Mouse (Mus musculus) CH12.LX (cell line): Measurements from ENCODE around the gene Gm5741. TPM values are rescaled to one million over a fixed set of nuclear protein-coding genes. Genes with fewer than 3 reads are reported as not detected.

Source experiments
- DNase-seq: peaks from one replicate; pipeline ENCODE4 v3.0.0-alpha.2; 2013; ENCODE audit errors: extremely low read depth
- H3K27ac ChIP-seq: 2 replicates; pipeline ENCODE4 v1.5.1; 2012; ENCODE audit warnings: low read depth, mild to moderate bottlenecking, control low read depth, moderate library complexity; ENCODE audit not compliant: insufficient read depth
- H3K27me3 ChIP-seq: replicated peaks from 2 replicates; pipeline ENCODE3; 2012; ENCODE audit warnings: inconsistent platforms
- H3K36me3 ChIP-seq, 2 experiments: replicated peaks in 1 of 2; 2 replicates each; pipeline versions ENCODE3 to v1.6.1; 2012; ENCODE audit warnings: inconsistent platforms in 1 of 2, low read length in 1 of 2, mild to moderate bottlenecking in 1 of 2, mixed read lengths in 1 of 2, moderate library complexity in 1 of 2; ENCODE audit not compliant: control insufficient read depth in 1 of 2, insufficient read depth in 1 of 2
- H3K4me1 ChIP-seq, 2 experiments: 2 replicates each; pipeline ENCODE4 v1.6.1; 2012; ENCODE audit warnings: inconsistent platforms in 1 of 2, moderate library complexity in 1 of 2; ENCODE audit not compliant: insufficient read depth in 2 of 2, control insufficient read depth in 1 of 2
- H3K4me2 ChIP-seq: 2 replicates; pipeline ENCODE4 v1.6.1; 2012; ENCODE audit warnings: low read depth, mild to moderate bottlenecking, control low read depth; ENCODE audit not compliant: poor library complexity, insufficient read depth, severe bottlenecking
- H3K4me3 ChIP-seq, 3 experiments: fragments of 150-350 bp in 1 of 3; sonication (generic) in 1 of 3; replicated peaks in 1 of 3; 2 replicates each; pipeline versions ENCODE3 to v1.5.1; 2011 to 2012; ENCODE audit warnings: low read depth in 2 of 3, low read length in 2 of 3, mild to moderate bottlenecking in 2 of 3, moderate library complexity in 2 of 3, control low read depth in 1 of 3, improper control_type of control experiment in 1 of 3, inconsistent platforms in 1 of 3, mixed read lengths in 1 of 3; ENCODE audit not compliant: poor library complexity in 1 of 3
- H3K79me2 ChIP-seq: replicated peaks from 2 replicates; pipeline ENCODE4 v1.6.1; 2012; ENCODE audit warnings: mild to moderate bottlenecking, moderate library complexity; ENCODE audit not compliant: control insufficient read depth, poor library complexity, insufficient read depth, severe bottlenecking; ENCODE audit errors: extremely low read depth
- H3K9ac ChIP-seq: 2 replicates; pipeline ENCODE4 v1.6.1; 2012; ENCODE audit warnings: low read depth, mild to moderate bottlenecking, control low read depth, moderate library complexity; ENCODE audit not compliant: insufficient read depth
- H3K9me3 ChIP-seq: replicated peaks from 2 replicates; pipeline ENCODE3; 2012; ENCODE audit warnings: low read length, inconsistent platforms, mixed read lengths
- BHLHE40 ChIP-seq: IDR thresholded peaks from 2 replicates; pipeline ENCODE4 v1.6.1; 2011; ENCODE audit warnings: mild to moderate bottlenecking, low read depth, low read length, improper control_type of control experiment
- CHD1 ChIP-seq: IDR thresholded peaks from 2 replicates; pipeline ENCODE4 v1.6.1; 2012; ENCODE audit warnings: low read depth, low read length, improper control_type of control experiment, inconsistent platforms
- CHD2 ChIP-seq: IDR thresholded peaks from 2 replicates; pipeline ENCODE4 v1.6.1; 2011; ENCODE audit warnings: low read length, improper control_type of control experiment
- CTCF ChIP-seq, 2 experiments: IDR thresholded peaks in 1 of 2; conservative IDR thresholded peaks in 1 of 2; 2 replicates each; pipeline ENCODE4 v1.5.1; 2011 to 2012; ENCODE audit warnings: low read depth in 2 of 2, low read length in 2 of 2, improper control_type of control experiment in 1 of 2, inconsistent platforms in 1 of 2, mild to moderate bottlenecking in 1 of 2, moderate library complexity in 1 of 2
- E2F4 ChIP-seq: IDR thresholded peaks from 2 replicates; pipeline ENCODE4 v1.6.1; 2011; ENCODE audit warnings: low read depth, low read length, improper control_type of control experiment; ENCODE audit not compliant: insufficient replicate concordance
- ELF1 ChIP-seq: IDR thresholded peaks from 2 replicates; pipeline ENCODE4 v1.6.1; 2014; ENCODE audit warnings: low read depth, mild to moderate bottlenecking, inconsistent platforms, low read length, improper control_type of control experiment
- EP300 ChIP-seq: IDR thresholded peaks from 2 replicates; pipeline ENCODE4 v1.6.1; 2011; ENCODE audit warnings: low read length, improper control_type of control experiment
- ETS1 ChIP-seq: conservative IDR thresholded peaks from 2 replicates; pipeline ENCODE4 v1.6.1; 2012; ENCODE audit warnings: low read depth, mild to moderate bottlenecking, inconsistent platforms, low read length, improper control_type of control experiment, moderate library complexity
- GABPA ChIP-seq: IDR thresholded peaks from 2 replicates; pipeline ENCODE4 v1.6.1; 2012; ENCODE audit warnings: low read depth, low read length, improper control_type of control experiment, inconsistent platforms; ENCODE audit not compliant: insufficient replicate concordance
- HCFC1 ChIP-seq: IDR thresholded peaks from 2 replicates; pipeline ENCODE4 v1.6.1; 2012; ENCODE audit warnings: low read depth, mild to moderate bottlenecking, inconsistent platforms, low read length, improper control_type of control experiment
- IRF4 ChIP-seq: IDR thresholded peaks from 2 replicates; pipeline ENCODE4 v1.6.1; 2014; ENCODE audit warnings: low read depth, mild to moderate bottlenecking, inconsistent platforms, low read length, improper control_type of control experiment
- JUN ChIP-seq: IDR thresholded peaks from 2 replicates; pipeline ENCODE4 v1.6.1; 2011; ENCODE audit warnings: low read depth, mild to moderate bottlenecking, low read length, improper control_type of control experiment, moderate library complexity; ENCODE audit not compliant: insufficient read depth
- JUND ChIP-seq: conservative IDR thresholded peaks from 2 replicates; pipeline ENCODE4 v1.6.1; 2011; ENCODE audit warnings: low read depth, low read length, improper control_type of control experiment
- KAT2A ChIP-seq: IDR thresholded peaks from 2 replicates; pipeline ENCODE4 v1.6.1; 2012; ENCODE audit warnings: low read length, improper control_type of control experiment, inconsistent platforms; ENCODE audit not compliant: insufficient replicate concordance
- MAFK ChIP-seq: IDR thresholded peaks from 2 replicates; pipeline ENCODE4 v1.6.1; 2011; ENCODE audit warnings: low read length, improper control_type of control experiment; ENCODE audit not compliant: insufficient replicate concordance
- MAX ChIP-seq: IDR thresholded peaks from 2 replicates; pipeline ENCODE4 v1.6.1; 2011; ENCODE audit warnings: low read length, improper control_type of control experiment
- MAZ ChIP-seq: IDR thresholded peaks from 2 replicates; pipeline ENCODE4 v1.6.1; 2012; ENCODE audit warnings: low read depth, mild to moderate bottlenecking, inconsistent platforms, low read length, improper control_type of control experiment, moderate library complexity
- MEF2A ChIP-seq: IDR thresholded peaks from 2 replicates; pipeline ENCODE4 v1.6.1; 2014; ENCODE audit warnings: low read depth, mild to moderate bottlenecking, inconsistent platforms, low read length, improper control_type of control experiment, borderline replicate concordance
- MXI1 ChIP-seq: IDR thresholded peaks from 2 replicates; pipeline ENCODE4 v1.6.1; 2011; ENCODE audit warnings: mild to moderate bottlenecking, low read depth, low read length, improper control_type of control experiment
- MYC ChIP-seq: IDR thresholded peaks from 2 replicates; pipeline ENCODE4 v1.6.1; 2011; ENCODE audit warnings: low read depth, mild to moderate bottlenecking, improper control_type of control experiment, low read length
- NELFE ChIP-seq: IDR thresholded peaks from 2 replicates; pipeline ENCODE4 v1.6.1; 2011; ENCODE audit warnings: low read depth, low read length, improper control_type of control experiment
- NRF1 ChIP-seq: IDR thresholded peaks from 2 replicates; pipeline ENCODE4 v1.6.1; 2014; ENCODE audit warnings: low read depth, mild to moderate bottlenecking, inconsistent platforms, low read length, improper control_type of control experiment, moderate library complexity
- PAX5 ChIP-seq: IDR thresholded peaks from 2 replicates; pipeline ENCODE4 v1.6.1; 2012; ENCODE audit warnings: low read length, inconsistent platforms, mixed read lengths
- POLR2A ChIP-seq: IDR thresholded peaks from 2 replicates; pipeline ENCODE4 v1.6.1; 2011; ENCODE audit warnings: low read depth, mild to moderate bottlenecking, improper control_type of control experiment, low read length
- POLR2AphosphoS2 ChIP-seq: IDR thresholded peaks from 2 replicates; pipeline ENCODE4 v1.6.1; 2011; ENCODE audit warnings: low read depth, low read length, improper control_type of control experiment
- RAD21 ChIP-seq: IDR thresholded peaks from 2 replicates; pipeline ENCODE4 v1.6.1; 2011; ENCODE audit warnings: low read depth, mild to moderate bottlenecking, low read length, improper control_type of control experiment, moderate library complexity
- RCOR1 ChIP-seq: conservative IDR thresholded peaks from 2 replicates; pipeline ENCODE4 v1.6.1; 2012; ENCODE audit warnings: low read depth, mild to moderate bottlenecking, inconsistent platforms, low read length, improper control_type of control experiment
- SIN3A ChIP-seq: IDR thresholded peaks from 2 replicates; pipeline ENCODE4 v1.6.1; 2012; ENCODE audit warnings: low read length, improper control_type of control experiment, inconsistent platforms
- SMC3 ChIP-seq: IDR thresholded peaks from 2 replicates; pipeline ENCODE4 v1.6.1; 2011; ENCODE audit warnings: low read depth, low read length, improper control_type of control experiment
- TBP ChIP-seq: conservative IDR thresholded peaks from 2 replicates; pipeline ENCODE4 v1.6.1; 2011; ENCODE audit warnings: low read depth, low read length, improper control_type of control experiment
- TCF12 ChIP-seq: IDR thresholded peaks from 2 replicates; pipeline ENCODE4 v1.6.1; 2014; ENCODE audit warnings: low read depth, mild to moderate bottlenecking, inconsistent platforms, low read length, improper control_type of control experiment
- UBTF ChIP-seq: IDR thresholded peaks from 2 replicates; pipeline ENCODE4 v1.6.1; 2012; ENCODE audit warnings: low read depth, mild to moderate bottlenecking, inconsistent platforms, low read length, improper control_type of control experiment, moderate library complexity
- USF1 ChIP-seq: IDR thresholded peaks from 2 replicates; pipeline ENCODE4 v1.6.1; 2014; ENCODE audit warnings: low read depth, mild to moderate bottlenecking, inconsistent platforms, low read length, improper control_type of control experiment
- USF2 ChIP-seq: conservative IDR thresholded peaks from 2 replicates; pipeline ENCODE4 v1.6.1; 2011; ENCODE audit warnings: low read depth, low read length, improper control_type of control experiment
- ZC3H11A ChIP-seq: IDR thresholded peaks from 2 replicates; pipeline ENCODE4 v1.6.1; 2012; ENCODE audit warnings: low read depth, mild to moderate bottlenecking, inconsistent platforms, low read length, improper control_type of control experiment
- ZKSCAN1 ChIP-seq: IDR thresholded peaks from 2 replicates; pipeline ENCODE4 v1.6.1; 2012; ENCODE audit warnings: low read depth, inconsistent platforms, low read length, improper control_type of control experiment, borderline replicate concordance
- ZMIZ1 ChIP-seq: IDR thresholded peaks from 2 replicates; pipeline ENCODE4 v1.6.1; 2012; ENCODE audit warnings: low read depth, mild to moderate bottlenecking, inconsistent platforms, low read length, improper control_type of control experiment
- ZNF384 ChIP-seq: IDR thresholded peaks from 2 replicates; pipeline ENCODE4 v1.6.1; 2012; ENCODE audit warnings: low read depth, low read length, improper control_type of control experiment, inconsistent platforms
- dilution Hi-C: fragments of 300-500 bp; cut with MboI; formaldehyde crosslinking; loops from 2 replicates; pipeline ENCODE4 v1.14.3; 2020; ENCODE audit warnings: low sequenced_read_pairs; ENCODE audit not compliant: extremely low pct_unique_long_range_greater_than_20kb, extremely low pct_ligation_motif_present
- in situ Hi-C: fragments of 300-500 bp; cut with MboI; formaldehyde crosslinking; loops from 3 replicates; pipeline ENCODE4 v1.14.3; 2019; ENCODE audit warnings: low sequenced_read_pairs, low pct_ligation_motif_present, low pct_unique_long_range_greater_than_20kb, mixed read lengths
- polyA plus RNA-seq: library from polyadenylated mRNA; unstranded; fragments of >175 nt; gene quantifications from 2 replicates; pipeline ENCODE4 v1.2.1, GENCODE M21; 2012; ENCODE audit warnings: low read depth; ENCODE audit not compliant: insufficient read length
- total RNA-seq, 2 experiments: library from RNA; depleted of rRNA; stranded (reverse); fragments of 300-350 nt in 1 of 2; fragments of >200 nt in 1 of 2; gene quantifications; 2 replicates each; pipeline ENCODE4 v1.2.3; 2012 to 2014

The Gm5741 gene
- total and polyA plus RNA-seq, 3 experiments, result 1.0 TPM; not detected in 2

- no peak within 1 kb of the TSS for H3K27ac ChIP-seq
- in situ Hi-C loops, result no loop called here
- H3K4me1 ChIP-seq, result peaks cover 5 to 18% of the 10 kb centered on the region in 2 experiments
- TF ChIP-seq USF2 (no peak), E2F4 (no peak), MXI1 (peak; percentile 95), ZC3H11A (no peak), ELF1 (peak; percentile 84), MAFK (no peak), ETS1 (no peak), USF1 (no peak), EP300 (no peak), POLR2AphosphoS2 (peak; percentile 78; the same call in 1 of the 2 replicates), UBTF (no peak), MYC (no peak), RCOR1 (no peak), PAX5 (no peak), TBP (no peak), ZNF384 (peak; percentile 85), KAT2A (0 out of 2 replicates have a peak, but pooled peaks have one; percentile 40), SMC3 (no peak), ZKSCAN1 (no peak), CHD2 (no peak; the same call in 1 of the 2 replicates), TCF12 (0 out of 2 replicates have a peak, but pooled peaks have one; percentile 17), HCFC1 (peak; percentile 81), JUND (0 out of 2 replicates have a peak, but pooled peaks have one; percentile 29), SIN3A (peak; percentile 100), NRF1 (no peak), MAX (no peak), RAD21 (no peak), POLR2A (peak; percentile 53; the same call in 1 of the 2 replicates), MEF2A (no peak), IRF4 (peak; percentile 40; the same call in 1 of the 2 replicates), CTCF (conservative IDR thresholded peaks at IDR 0.05 in 1 of 2, IDR thresholded peaks at IDR 0.05 in 1 of 2; ENCODE audit: low read depth in 2 of 2, low read length in 2 of 2) (no peak), GABPA (no peak), MAZ (no peak), BHLHE40 (peak; percentile 24; the same call in 1 of the 2 replicates), CHD1 (no peak), JUN (0 out of 2 replicates have a peak, but pooled peaks have one; percentile 15), NELFE (no peak), ZMIZ1 (no peak)
- H3K36me3 ChIP-seq, result peaks cover 29 to 56% of the 10 kb centered on the region in 2 experiments
- H3K4me2 ChIP-seq, result peak within 1 kb of the TSS; percentile 86
- DNase-seq, result peak; percentile 94
- dilution Hi-C loops, result no loop called here
- H3K79me2 ChIP-seq, result no peaks in the 10 kb centered on the region
- H3K27me3 ChIP-seq, result no peaks in the 10 kb centered on the region
- H3K9me3 ChIP-seq, result no peaks in the 10 kb centered on the region
- H3K9ac ChIP-seq, result peak within 1 kb of the TSS; percentile 83
- peak within 1 kb of the TSS; percentile 85 to 100 (median 93) for H3K4me3 ChIP-seq
Measured at GRCm38 (mm10) chr8:85059879-85060616, 7.7 kb downstream of the Gm5741 start, which contains the start of gene Fbxw9. Gene Fbxw9, plus strand, starts transcription at chr8:85060055.
